Mouse (Mus musculus): ENCODE results near the gene Gm3415.
"Not testable (repeated sequence)": the region's sequence is repeated elsewhere in the genome, so short reads cannot be mapped to it uniquely, and the experiment has no call there.

Gm3415 gene

DNA sequence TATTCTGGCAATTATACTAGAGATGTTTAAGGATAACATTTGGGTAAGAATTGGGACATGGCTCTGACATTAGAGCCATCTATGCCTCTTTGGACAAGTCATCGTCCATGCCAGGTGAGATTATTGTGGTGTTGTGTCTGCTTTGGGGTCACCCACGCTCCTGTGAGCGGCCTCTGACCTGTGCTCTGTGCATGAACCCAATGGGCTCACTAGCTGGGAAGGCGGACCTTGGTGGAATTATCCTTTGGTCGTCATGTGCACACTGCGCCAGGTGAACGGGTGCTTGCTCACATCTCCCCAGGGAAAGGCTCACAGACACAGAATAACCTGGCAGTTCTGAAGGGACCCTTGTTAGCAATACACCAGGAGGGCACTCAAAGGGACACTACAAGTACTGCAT lies 43.3 kb downstream of the Gm3415 start:
- DNase-seq (ENCODE audit: low spot score), result not testable (repeated sequence)

GRCm38 (mm10) chr5:146599970-146600369 lies 44.0 kb downstream of the Gm3415 start:
- no peak for DNase-seq (ENCODE audit: low spot score)

DNA sequence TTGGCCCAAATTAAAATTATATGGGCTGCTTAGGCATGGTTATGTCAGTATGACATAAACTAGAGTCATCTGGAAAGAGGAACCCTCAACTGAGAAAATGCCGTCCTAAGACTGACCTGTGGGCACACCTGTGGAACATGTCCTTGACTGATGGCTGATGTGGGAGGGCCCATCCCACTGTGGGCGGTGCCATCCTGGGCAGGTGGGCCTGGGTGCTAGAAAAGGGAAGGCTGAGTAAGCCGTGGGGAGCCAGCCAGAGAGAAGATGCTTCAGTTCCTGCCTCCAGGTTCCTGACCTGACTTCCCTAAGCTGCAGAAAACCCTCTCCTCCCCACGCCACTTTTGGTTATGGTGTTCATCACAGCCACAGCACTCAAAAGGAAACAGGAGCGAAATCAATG lies 50.3 kb downstream of the Gm3415 start:
- no peak for DNase-seq (ENCODE audit: low spot score)

DNA sequence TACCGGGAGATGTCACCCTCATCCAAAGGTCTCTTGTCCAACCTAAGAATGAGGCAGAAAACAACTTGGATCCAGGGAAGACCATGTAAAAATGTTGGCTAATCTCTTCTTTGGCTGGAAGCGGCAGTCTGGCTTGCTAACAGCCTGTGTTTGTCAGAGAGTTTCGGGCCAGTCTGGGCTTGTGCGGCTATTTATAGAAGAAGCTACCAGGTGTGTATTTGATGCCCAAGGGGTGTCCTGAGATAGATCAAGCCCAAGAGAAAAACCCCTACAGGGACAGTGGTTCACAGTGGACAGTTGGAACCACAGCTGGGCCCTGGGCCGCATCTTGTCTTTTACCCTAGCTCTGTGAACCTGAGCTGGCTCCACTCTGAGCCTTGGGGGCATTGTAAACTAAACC lies 51.0 kb downstream of the Gm3415 start:
- DNase-seq (ENCODE audit: low spot score), result no peak

GRCm38 (mm10) chr5:146607816-146608215 lies 51.9 kb downstream of the Gm3415 start:
- DNase-seq (ENCODE audit: low spot score), result no peak
